Mouse (Mus musculus): Measurements from ENCODE around the gene Fuz. TPM values are rescaled to one million over a fixed set of nuclear protein-coding genes. Genes with fewer than 3 reads are reported as not detected.
A peak's percentile ranks its signal among the peaks of the same experiment; 100 is the strongest.

The Fuz gene
- polyA plus RNA-seq, 1 experiment from 2014 or later = 23.0 TPM

GRCm38 (mm10) chr7:44863982-44864494 lies 31.8 kb upstream of the Fuz start:
- no peak overlapping the region for H3K4me2 ChIP-seq (replicated peaks)
- ATAC-seq (ENCODE audit: low FRiP score, low read depth) = no peak
- 81% methylated on average over 11 of the region's 11 CpGs for WGBS
- no peak overlapping the region for H3K9ac ChIP-seq
- H3K9me3 ChIP-seq = no peaks in the 10 kb centered on the region
- peaks cover 78% of the 10 kb centered on the region for H3K36me3 ChIP-seq
- H3K27me3 ChIP-seq = no peaks in the 10 kb centered on the region
- H3K27ac ChIP-seq = no peak overlapping the region
- peaks cover 41% of the 10 kb centered on the region for H3K4me1 ChIP-seq
- no peak overlapping the region for H3K4me3 ChIP-seq

DNA sequence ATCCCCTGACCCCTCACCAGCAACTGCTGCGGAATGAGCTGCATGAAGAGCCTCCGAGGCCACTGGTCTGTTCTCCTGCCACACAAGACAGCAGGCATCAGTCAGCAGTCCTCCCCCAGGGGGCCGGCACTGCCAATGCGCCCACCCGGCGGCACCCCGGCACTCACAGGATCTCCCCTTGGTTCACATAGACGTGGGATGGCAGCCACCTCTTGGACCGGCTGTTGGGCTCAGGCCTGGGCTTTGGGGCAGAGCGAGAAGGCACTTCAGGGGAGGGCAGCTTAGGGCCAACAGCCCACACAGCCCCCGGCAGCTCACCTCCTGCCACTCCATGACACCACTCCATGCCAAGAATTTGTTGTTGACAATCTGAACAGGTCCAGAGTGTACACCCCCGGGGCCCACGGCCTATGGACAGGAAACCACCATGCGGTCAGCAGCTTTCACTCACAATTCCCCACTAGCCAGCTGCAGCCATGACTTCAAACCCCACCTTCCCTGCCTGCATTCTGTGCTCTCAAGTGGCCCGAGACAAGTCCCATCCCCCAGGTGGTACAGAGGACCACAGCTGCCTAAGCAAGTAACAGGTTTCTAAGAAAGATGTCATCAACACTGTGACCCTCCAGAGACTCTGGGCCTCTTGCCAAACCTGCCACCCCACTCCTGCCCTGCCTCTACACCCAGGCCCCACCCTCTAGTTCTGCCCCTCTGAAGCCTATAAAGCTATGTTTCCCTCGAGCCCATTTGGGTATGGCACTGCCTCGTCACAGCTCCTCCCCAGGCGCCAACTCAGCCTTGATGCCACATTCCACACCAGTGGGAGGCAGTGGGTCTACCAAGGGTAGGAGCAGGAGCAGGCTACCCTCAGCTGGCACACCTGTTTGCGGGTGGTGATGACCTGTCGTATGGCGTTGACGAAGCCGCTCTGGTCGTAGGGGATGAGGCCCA lies 31.0 kb upstream of the Fuz start:
- Histone ChIP-seq H3K27ac (peak overlapping the region; percentile 48; the same call in 1 of the 2 replicates), H3K4me3 (no peak overlapping the region), H3K27me3 (no peaks in the 10 kb centered on the region), H3K4me2 (replicated peaks) (peak overlapping the region; percentile 99; the same call in 1 of the 2 replicates), H3K9me3 (no peaks in the 10 kb centered on the region), H3K4me1 (peaks cover 41% of the 10 kb centered on the region), H3K9ac (no peak overlapping the region), H3K36me3 (peaks cover 74% of the 10 kb centered on the region)
- WGBS = 82% methylated on average over 24 of the region's 24 CpGs
- ATAC-seq (ENCODE audit: low FRiP score, low read depth) = no peak

DNA sequence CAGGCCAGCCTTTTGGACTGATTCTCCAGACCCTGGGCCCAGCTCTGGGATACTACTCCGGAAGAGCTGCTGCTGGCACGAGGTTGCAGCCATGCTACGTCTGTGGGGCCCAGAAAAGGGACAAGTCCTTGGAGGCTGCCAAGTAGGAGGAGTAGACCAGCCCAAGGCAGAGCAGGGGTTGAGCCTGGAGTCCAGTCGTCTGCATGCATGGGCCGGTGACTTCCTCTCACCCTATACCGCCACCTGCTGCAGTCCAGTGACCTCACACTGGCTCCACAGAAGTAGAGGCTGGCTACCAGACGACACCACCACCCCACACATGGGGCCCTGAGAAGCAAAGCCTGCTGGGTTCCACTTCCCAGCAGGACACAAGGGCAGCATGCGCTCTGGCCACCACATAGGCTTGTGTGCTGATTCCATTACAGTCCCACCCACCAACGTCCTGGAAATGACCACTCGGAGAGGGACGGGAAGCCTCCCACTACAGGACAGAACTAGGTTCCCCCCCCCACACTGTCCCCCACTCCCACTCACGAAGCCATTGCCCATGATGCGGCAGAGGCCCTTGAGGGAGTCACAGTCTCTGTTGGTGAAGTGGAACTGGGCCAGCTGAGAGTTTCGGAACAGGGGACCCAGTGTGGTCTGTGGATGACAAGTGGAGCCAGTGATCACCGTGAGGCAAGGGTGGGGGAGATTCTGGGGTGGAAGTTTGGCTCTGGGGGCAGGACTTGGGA lies 29.4 kb upstream of the Fuz start:
- Histone ChIP-seq H3K27ac (peak overlapping the region; percentile 48), H3K4me1 (peaks cover 50% of the 10 kb centered on the region), H3K36me3 (peaks cover 64% of the 10 kb centered on the region), H3K9ac (peak overlapping the region; percentile 53), H3K9me3 (no peaks in the 10 kb centered on the region), H3K4me2 (replicated peaks) (peak overlapping the region; percentile 99), H3K4me3 (peak overlapping the region; percentile 87), H3K27me3 (no peaks in the 10 kb centered on the region)
- no peak for ATAC-seq (ENCODE audit: low FRiP score, low read depth)
- WGBS = 58% methylated on average over 15 of the region's 15 CpGs

GRCm38 (mm10) chr7:44867010-44867702 lies 28.7 kb upstream of the Fuz start:
- Histone ChIP-seq H3K27ac (peak overlapping the region; percentile 22; the same call in 1 of the 2 replicates), H3K36me3 (peaks cover 57% of the 10 kb centered on the region)

DNA sequence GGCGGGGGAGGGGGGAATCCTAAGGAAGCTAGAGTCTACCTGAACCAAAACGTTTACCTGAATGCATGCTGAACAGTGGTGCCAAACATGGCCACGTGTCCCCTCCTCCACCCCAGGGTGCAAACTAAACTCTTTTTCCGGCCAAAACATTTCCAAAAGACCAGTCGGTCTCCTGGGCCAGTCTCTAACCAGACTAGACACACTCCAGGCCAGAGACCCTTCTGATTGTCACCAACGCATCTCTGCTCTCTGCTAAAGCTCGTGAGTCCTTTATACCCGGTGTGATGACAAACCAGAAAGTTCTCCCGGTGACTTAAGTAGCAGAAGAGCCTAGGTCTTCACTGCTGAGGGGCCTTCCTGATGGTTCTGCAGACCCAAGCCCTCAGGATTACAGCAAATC lies 28.1 kb upstream of the Fuz start:
- ATAC-seq (ENCODE audit: low FRiP score, low read depth) = no peak
- 57% methylated on average over 9 of the region's 9 CpGs for WGBS
- no peaks in the 10 kb centered on the region for H3K9me3 ChIP-seq
- H3K36me3 ChIP-seq = peaks cover 51% of the 10 kb centered on the region
- H3K27ac ChIP-seq = no peak overlapping the region; the same call in 1 of the 2 replicates
- peak overlapping the region; percentile 87 for H3K4me3 ChIP-seq
- H3K27me3 ChIP-seq = no peaks in the 10 kb centered on the region
- H3K9ac ChIP-seq = peak overlapping the region; percentile 99
- peaks cover 50% of the 10 kb centered on the region for H3K4me1 ChIP-seq
- peak overlapping the region; percentile 99 for H3K4me2 ChIP-seq (replicated peaks)

More at GRCm38 (mm10) chr7:44867010-44867702, 28.7 kb upstream of the Fuz start:
- H3K9me3 ChIP-seq = no peaks in the 10 kb centered on the region
- H3K27me3 ChIP-seq = no peaks in the 10 kb centered on the region
- ATAC-seq (ENCODE audit: low FRiP score, low read depth) = no peak
- H3K4me2 ChIP-seq (replicated peaks) = peak overlapping the region; percentile 99
- 73% methylated on average over 19 of the region's 19 CpGs for WGBS
- peak overlapping the region; percentile 87 for H3K4me3 ChIP-seq
- H3K4me1 ChIP-seq = peaks cover 50% of the 10 kb centered on the region
- H3K9ac ChIP-seq = peak overlapping the region; percentile 99

- H3K27me3 ChIP-seq = no peaks in the 10 kb centered on the region
- peaks cover 44% of the 10 kb centered on the region for H3K36me3 ChIP-seq
- WGBS = 7% methylated on average over 16 of the region's 16 CpGs
- peak overlapping the region; percentile 99 for H3K9ac ChIP-seq
- H3K4me1 ChIP-seq = peaks cover 50% of the 10 kb centered on the region
- H3K27ac ChIP-seq = peak overlapping the region; percentile 100; the same call in 1 of the 2 replicates
- peak overlapping the region; percentile 87 for H3K4me3 ChIP-seq
- no peak for ATAC-seq (ENCODE audit: low FRiP score, low read depth)
- no peaks in the 10 kb centered on the region for H3K9me3 ChIP-seq
- peak overlapping the region; percentile 99 for H3K4me2 ChIP-seq (replicated peaks)
These were observed 27.4 kb upstream of the Fuz start for GRCm38 (mm10) chr7:44868465-44868864.

GRCm38 (mm10) chr7:44868919-44869696 lies 26.8 kb upstream of the Fuz start:
- H3K4me3 ChIP-seq = peak overlapping the region; percentile 87
- H3K27ac ChIP-seq = peak overlapping the region; percentile 100
- no peaks in the 10 kb centered on the region for H3K27me3 ChIP-seq
- peak; percentile 71 for ATAC-seq (ENCODE audit: low FRiP score, low read depth)
- peak overlapping the region; percentile 99 for H3K4me2 ChIP-seq (replicated peaks)
- H3K36me3 ChIP-seq = peaks cover 38% of the 10 kb centered on the region
- H3K9me3 ChIP-seq = no peaks in the 10 kb centered on the region
- peak overlapping the region; percentile 99 for H3K9ac ChIP-seq
- peaks cover 50% of the 10 kb centered on the region for H3K4me1 ChIP-seq
- WGBS = under 1% methylated on average over 97 of the region's 108 CpGs

GRCm38 (mm10) chr7:44869697-44870528 lies 26.0 kb upstream of the Fuz start, which contains the start of gene Ptov1:
Gene Ptov1 (minus strand): TSS chr7:44869788.
- Histone ChIP-seq H3K27ac (peak within 1 kb of the TSS; percentile 100), H3K27me3 (no peaks in the 10 kb centered on the region), H3K9ac (peak within 1 kb of the TSS; percentile 99), H3K4me1 (peaks cover 44% of the 10 kb centered on the region), H3K4me3 (peak within 1 kb of the TSS; percentile 87), H3K4me2 (replicated peaks) (peak within 1 kb of the TSS; percentile 99), H3K36me3 (peaks cover 30% of the 10 kb centered on the region), H3K9me3 (no peaks in the 10 kb centered on the region)
- WGBS = 3% methylated on average over 29 of the region's 29 CpGs
- ATAC-seq (ENCODE audit: low FRiP score, low read depth) = peak; percentile 93

DNA sequence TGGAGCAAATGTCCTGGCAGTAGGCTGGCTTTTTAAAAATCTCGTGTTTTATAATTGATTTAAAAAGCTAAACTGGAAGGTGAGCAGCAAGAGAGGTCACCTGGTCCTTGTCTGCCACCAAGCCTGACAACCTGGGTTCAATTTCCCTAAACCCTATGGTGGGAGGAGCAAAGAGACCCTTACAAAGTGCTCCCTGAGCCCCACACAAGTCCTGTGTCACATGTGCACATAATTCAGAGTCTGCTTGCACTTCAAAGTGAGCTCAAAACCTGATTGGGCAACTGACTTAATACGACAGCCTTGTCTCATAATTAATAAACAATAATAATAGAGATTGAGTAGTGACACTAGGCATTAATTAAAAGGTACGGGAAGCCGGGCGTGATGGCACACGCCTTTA lies 25.3 kb upstream of the Fuz start:
- Histone ChIP-seq H3K4me1 (peaks cover 37% of the 10 kb centered on the region), H3K9me3 (no peaks in the 10 kb centered on the region), H3K9ac (peak overlapping the region; percentile 99), H3K27me3 (no peaks in the 10 kb centered on the region), H3K36me3 (peaks cover 25% of the 10 kb centered on the region), H3K27ac (peak overlapping the region; percentile 100), H3K4me2 (replicated peaks) (peak overlapping the region; percentile 99), H3K4me3 (peak overlapping the region; percentile 87)
- WGBS = 72% methylated on average over 6 of the region's 6 CpGs
- no peak for ATAC-seq (ENCODE audit: low FRiP score, low read depth)

- Histone ChIP-seq H3K4me2 (replicated peaks) (no peak overlapping the region), H3K27me3 (no peaks in the 10 kb centered on the region), H3K36me3 (peaks cover 23% of the 10 kb centered on the region), H3K4me3 (no peak overlapping the region), H3K4me1 (peaks cover 31% of the 10 kb centered on the region), H3K27ac (no peak overlapping the region), H3K9ac (no peak overlapping the region), H3K9me3 (no peaks in the 10 kb centered on the region)
- ATAC-seq (ENCODE audit: low FRiP score, low read depth) = no peak
- WGBS = 90% methylated on average over 1 of the region's 1 CpGs
These were observed 24.7 kb upstream of the Fuz start for GRCm38 (mm10) chr7:44871181-44871580.
